Mouse (Mus musculus) G1E (cell line): ENCODE results near the gene Sertad4.

ENCODE experiments used
- CTCF ChIP-seq: IDR thresholded peaks from 2 replicates; pipeline ENCODE4 v1.5.1; 2012; ENCODE audit warnings: low read depth, low read length, inconsistent platforms, mixed read lengths
- GATA1 ChIP-seq: IDR thresholded peaks from 2 replicates; pipeline ENCODE4 v1.6.1; 2012; ENCODE audit warnings: borderline replicate concordance, low read length, inconsistent platforms, mixed read lengths
- POLR2AphosphoS5 ChIP-seq: IDR thresholded peaks from 2 replicates; pipeline ENCODE4 v1.6.1; 2012; ENCODE audit warnings: low read depth, low read length, inconsistent platforms; ENCODE audit not compliant: insufficient replicate concordance
- TAL1 ChIP-seq: conservative IDR thresholded peaks from 2 replicates; pipeline ENCODE4 v1.6.1; 2012; ENCODE audit warnings: low read depth, low read length, inconsistent platforms, mixed read lengths

DNA sequence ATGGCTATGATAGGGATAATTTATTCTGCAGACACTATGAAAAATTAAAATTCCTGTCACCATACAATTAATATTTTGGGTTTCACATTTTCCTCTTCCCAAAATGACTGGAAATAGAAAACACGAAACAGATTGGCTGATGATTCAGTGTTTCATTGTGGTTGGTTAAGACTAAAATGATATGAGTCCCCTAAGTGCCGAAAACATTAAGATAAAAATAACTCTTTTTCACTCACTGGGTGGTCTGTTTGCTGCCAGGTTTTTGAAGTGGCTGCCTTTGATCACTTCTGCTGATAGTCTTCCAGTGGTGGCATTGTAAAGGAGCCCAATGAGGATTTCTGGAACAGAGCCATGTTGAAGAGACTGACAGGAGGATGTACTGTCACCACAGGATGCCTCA lies 46.0 kb upstream of the Sertad4 start:
- TF ChIP-seq GATA1 (no peak), CTCF (no peak), TAL1 (no peak), POLR2AphosphoS5 (no peak)
